Mouse (Mus musculus) MN1 (cell line): ENCODE measurements around the gene Atcay.
"Not testable (repeated sequence)": the region's sequence is repeated elsewhere in the genome, so short reads cannot be mapped to it uniquely, and the experiment has no call there.

Experiments used
- DNase-seq: peaks from one replicate; pipeline ENCODE4 v3.0.0-alpha.2; 2016; ENCODE audit warnings: low spot score

Gene Atcay

DNA sequence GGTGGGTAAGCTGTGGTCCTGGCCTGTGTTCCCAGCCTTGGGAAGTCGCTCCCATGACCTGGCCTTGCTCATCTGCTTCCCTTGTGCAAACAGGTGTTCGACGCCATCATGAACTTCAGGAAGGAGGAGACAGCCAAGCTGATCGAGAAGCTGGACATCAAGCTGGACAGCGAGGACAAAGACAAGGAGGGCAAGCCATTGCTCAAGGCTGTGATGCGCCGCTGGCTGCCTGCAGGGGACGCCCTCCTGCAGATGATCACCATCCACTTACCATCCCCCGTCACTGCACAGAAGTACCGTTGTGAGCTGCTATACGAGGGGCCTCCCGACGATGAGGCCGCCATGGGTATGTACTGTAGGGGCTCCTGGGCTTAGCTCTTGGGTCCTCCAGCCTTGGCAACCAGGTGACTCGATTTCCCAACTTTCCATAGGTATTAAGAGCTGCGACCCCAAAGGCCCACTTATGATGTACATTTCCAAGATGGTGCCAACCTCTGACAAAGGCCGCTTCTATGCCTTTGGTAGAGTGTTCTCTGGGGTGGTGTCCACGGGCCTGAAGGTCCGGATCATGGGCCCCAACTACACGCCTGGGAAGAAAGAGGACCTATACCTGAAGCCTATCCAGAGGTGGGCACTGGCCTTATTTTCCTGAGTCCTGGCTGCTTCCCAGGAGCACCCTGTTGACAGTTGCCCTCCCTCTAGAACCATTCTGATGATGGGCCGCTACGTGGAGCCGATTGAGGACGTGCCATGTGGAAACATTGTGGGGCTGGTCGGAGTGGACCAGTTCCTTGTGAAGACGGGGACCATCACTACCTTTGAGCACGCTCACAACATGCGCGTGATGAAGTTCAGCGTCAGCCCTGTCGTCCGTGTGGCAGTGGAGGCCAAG lies 50.9 kb downstream of the Atcay start:
- DNase-seq, result no peak

GRCm38 (mm10) chr10:81178927-81179326 lies 51.7 kb downstream of the Atcay start:
- no peak for DNase-seq

DNA sequence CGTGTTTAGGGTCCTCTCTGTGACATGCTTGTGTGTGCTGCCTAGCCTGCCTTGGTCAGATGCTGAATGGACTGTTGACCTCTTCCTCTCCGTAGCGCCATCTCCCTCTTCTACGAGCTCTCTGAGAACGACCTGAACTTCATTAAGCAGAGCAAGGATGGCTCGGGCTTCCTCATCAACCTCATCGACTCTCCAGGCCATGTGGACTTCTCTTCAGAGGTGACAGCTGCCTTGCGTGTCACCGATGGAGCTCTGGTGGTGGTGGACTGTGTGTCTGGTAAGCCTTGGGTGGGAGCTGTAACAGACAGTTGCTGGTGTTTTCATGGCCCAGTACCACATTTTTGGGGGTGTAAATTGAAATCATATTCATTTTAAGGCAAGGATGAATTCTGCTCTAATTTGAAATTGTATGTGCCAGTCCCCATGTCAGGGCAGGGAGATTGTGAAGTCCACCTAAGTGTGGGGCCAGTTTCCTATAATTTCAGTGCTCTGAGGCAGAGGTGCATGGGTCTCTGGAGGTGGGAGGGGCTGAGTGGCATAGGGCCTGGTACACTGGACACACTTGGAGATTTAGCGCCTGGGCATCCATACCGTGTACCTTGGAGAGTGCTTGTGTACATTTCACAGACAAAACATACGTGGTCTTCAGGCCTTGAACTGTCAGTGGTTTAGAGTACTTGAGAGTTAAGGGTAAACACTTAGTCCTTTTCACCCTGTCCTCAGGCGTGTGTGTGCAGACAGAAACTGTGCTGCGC lies 52.5 kb downstream of the Atcay start:
- peak; percentile 42 for DNase-seq

- DNase-seq, result peak; percentile 63
Measured at GRCm38 (mm10) chr10:81177491-81177925, 53.1 kb downstream of the Atcay start.

DNA sequence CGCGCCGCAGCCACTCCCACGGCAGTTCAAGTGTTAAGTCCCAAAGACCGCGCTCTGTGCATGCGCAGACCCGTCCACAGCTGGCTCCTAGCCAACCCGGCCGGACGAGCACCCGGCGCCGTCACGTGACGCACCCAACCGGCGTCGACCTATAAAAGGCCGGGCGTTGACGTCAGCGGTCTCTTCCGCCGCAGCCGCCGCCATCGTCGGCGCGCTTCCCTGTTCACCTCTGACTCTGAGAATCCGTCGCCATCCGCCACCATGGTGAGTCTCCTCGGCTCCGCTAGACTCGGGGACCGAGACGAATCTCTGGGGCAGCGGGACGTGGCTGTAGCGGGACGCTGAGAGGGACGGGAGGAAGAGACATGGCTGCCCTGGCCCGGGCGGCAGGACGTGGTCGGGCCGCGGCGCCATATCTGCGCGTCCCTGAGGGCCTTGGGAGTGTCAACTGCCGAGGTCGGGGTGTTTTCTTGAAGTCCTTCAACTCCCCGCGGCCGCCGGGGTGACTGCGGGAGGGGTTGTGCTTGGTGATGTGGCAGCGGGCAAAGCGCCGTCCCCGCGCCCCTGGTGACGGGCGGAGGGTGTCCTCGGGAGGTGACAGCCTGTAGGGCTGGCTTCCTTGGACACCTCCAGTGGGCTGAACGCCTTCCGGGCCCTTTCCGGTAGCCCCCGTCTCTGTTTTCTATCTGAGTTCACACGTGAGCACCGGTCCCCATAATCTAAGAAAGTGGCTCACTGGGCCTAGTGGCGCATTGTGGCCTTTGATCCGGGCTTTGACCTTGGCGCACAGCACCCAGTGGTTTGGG lies 54.0 kb downstream of the Atcay start, which contains the start of gene Eef2:
Gene Eef2, plus strand, starts transcription at position 166 of the 806 bp plus-strand sequence.
- DNase-seq, result peak; percentile 99

DNA sequence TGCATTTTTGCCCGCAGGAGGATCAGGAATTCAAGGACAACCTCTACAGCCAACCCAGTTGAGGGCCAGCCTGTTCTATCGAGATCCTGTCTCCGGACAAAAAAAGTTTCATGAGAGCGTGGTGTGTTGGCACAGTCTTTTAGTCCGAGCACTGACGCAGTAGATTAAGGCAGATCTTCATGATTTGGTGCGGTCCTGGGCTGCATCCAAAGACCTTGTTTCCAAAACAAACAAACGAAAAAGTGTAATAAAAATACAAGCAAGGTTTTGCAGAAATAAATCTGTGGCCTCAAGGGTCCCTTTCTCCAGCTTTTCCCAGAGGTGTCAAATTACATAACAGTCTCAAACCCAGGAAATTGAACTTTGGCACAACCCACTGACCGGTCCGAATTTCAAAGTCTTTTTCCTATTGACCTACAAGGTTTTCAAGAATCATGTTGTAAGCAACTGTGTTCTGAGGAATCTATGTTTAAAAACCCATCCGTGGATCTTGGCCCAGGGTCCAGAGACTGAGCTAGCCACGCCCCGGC lies 54.6 kb downstream of the Atcay start:
- DNase-seq, result no peak

- DNase-seq, result not testable (repeated sequence)
Measured at GRCm38 (mm10) chr10:81175345-81175701, 55.3 kb downstream of the Atcay start.

GRCm38 (mm10) chr10:81174617-81175344 lies 55.9 kb downstream of the Atcay start:
- DNase-seq, result peak; percentile 94

DNA sequence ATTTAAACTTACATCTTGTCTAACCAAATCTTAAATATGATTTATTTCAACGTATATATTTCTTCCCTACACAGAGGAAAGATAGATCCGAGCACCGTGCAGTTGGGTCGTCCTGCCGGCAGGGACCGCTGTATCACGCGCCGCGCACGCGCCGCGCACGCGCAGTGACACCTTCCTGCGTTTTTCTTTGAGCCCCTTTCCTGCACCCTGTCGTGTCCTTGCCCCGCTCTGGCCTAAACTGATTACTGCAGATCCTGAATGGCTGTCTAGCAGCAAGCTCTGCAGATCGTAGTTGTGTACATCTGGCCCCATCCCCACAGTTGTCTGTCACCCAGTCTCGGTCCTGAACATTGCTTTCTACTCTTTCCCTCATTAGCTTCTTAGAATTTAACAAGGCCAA lies 57.5 kb downstream of the Atcay start:
- DNase-seq, result no peak

GRCm38 (mm10) chr10:81169411-81169900 lies 61.2 kb downstream of the Atcay start:
- DNase-seq, result peak; percentile 61

GRCm38 (mm10) chr10:81168521-81169244 lies 62.0 kb downstream of the Atcay start:
- peak; percentile 87 for DNase-seq

GRCm38 (mm10) chr10:81168087-81168431 lies 62.6 kb downstream of the Atcay start:
- no peak for DNase-seq

DNA sequence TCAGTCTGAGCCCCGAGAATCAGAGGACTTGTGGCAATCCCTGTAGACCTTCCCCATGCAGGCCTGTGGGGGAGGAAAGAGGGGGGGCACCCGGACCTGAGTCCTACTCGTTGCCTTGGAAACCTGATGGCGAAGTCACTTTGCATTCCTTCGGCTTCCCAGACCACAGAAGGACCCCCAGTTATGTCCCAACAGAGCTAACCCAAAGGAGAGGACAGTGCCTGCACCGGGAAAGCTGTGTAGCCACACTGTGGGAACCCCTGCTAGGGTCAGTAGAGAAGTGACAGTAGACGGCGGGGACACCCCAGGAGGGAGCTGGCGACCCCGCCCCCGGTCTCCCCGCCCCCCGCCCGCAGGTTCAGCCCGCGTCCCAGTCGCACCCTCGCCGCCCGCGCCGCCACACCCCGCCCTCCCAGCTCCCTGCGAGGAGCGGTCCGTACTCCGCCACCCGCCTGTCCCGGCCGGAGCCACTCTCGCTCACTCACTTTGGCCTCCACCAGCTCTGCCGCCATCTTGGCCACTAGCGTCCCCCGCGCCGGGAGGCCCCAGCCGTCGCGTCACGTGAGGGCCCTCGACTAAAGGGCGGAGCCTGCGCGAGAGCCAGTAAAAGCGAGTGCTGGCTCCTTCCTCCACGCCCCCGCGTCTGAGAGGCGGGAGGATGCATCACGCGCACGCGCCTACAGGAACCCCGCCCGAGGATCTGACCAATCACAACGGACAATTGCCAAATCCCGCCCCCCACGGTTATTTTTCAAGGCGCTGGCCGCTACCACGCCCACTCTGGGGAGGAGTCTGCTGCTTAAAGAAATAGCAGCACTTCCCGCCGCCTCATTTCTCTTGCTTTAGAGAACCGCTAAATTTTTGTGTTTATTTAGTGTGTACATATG lies 63.2 kb downstream of the Atcay start, which contains the start of gene Pias4:
Gene Pias4, minus strand, starts transcription at position 724 of the 887 bp plus-strand sequence.
- DNase-seq, result peak; percentile 100

DNA sequence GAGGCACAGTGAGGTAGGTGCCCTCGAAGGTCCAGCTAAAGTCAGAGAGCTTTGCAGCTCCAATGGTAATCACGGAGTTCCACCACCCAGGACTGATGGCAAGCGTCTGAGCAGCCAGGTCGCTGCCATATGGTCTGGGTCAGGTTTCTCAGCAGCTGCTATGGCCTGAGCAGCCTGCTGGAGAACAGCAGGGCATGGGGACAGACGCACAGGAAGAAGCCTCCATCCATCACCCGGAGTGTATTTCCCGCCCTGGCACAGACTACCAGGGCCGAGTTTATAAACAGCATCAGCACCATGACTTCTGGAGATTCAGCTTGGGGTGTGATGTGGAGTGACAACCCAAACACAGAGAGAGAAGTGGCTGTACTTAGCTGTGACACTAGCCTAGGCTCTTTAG lies 65.5 kb downstream of the Atcay start:
- DNase-seq, result no peak

GRCm38 (mm10) chr10:81162318-81162652 lies 68.3 kb downstream of the Atcay start:
- DNase-seq, result no peak

DNA sequence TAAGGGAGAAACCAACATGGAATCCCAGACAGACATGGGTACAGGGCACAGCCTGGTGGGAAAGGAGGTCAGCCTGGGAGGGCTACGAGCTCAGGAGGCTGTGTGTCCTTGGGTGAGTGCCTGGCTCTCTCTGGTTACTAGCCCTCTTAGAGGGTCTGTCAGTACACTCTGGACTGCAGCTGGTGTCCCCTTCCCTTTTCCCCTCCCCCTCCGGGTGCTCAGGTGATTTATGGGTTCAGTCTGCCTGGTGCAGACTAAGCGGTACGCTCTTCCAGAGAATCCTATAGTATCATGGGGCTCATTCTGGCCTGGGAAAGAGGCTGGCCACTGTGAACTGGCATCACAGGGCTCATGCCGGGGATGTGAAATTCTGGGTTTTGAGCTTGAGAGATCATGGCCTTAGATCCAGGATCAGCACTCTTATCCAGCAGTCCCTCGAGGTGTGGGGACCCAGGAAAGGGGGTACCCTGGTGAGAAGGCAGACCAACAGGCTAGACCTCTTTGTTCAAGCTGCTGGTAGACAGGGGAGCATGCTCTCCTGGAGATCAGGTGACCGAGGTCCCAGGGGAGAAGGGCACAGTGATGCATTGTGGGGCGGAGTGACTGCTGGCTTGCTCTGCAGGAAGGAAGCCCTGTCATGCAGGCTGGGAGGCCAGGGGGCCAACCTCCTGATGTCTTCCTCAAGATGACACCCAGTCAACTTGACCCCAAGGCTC lies 68.9 kb downstream of the Atcay start:
- DNase-seq, result no peak

GRCm38 (mm10) chr10:81154736-81155135 lies 75.9 kb downstream of the Atcay start:
- DNase-seq, result peak; percentile 73
